Mouse (Mus musculus) erythroblast, adult 5-6 weeks (primary cell): ENCODE data around the gene March11. TPM values are rescaled to one million over a fixed set of nuclear protein-coding genes. Genes with fewer than 3 reads are reported as not detected.

Source experiments
- ATAC-seq: replicated peaks from 2 replicates; pipeline ENCODE4 v1.8.0; 2016; ENCODE audit warnings: moderate number of reproducible peaks, mild to moderate bottlenecking, moderate TSS enrichment, inconsistent platforms; ENCODE audit not compliant: poor library complexity, low FRiP score, severe bottlenecking
- total RNA-seq, 2 experiments: library from RNA; stranded (forward) in 1 of 2; stranded (reverse) in 1 of 2; fragments of 150-400 nt in 1 of 2; fragments of 200-764, 138-1000 nt in 1 of 2; gene quantifications; 2 replicates each; pipeline versions ENCODE4 v1.2.3 to v1.2.4; 2015 to 2017; ENCODE audit warnings: low replicate concordance in 2 of 2

Gene March11
- total RNA-seq, 2 experiments from 2014 or later: not detected

- ATAC-seq: no peak
These were observed 56.5 kb downstream of the March11 start for GRCm38 (mm10) chr15:26365344-26365743.

- no peak for ATAC-seq
These were observed 57.7 kb downstream of the March11 start for GRCm38 (mm10) chr15:26366511-26366910.

- ATAC-seq: no peak
These were observed 64.9 kb downstream of the March11 start for GRCm38 (mm10) chr15:26373759-26374158.

- ATAC-seq: no peak
These were observed 65.4 kb downstream of the March11 start for GRCm38 (mm10) chr15:26374232-26374631.

GRCm38 (mm10) chr15:26374946-26375345, 66.1 kb downstream of the March11 start:
- no peak for ATAC-seq

GRCm38 (mm10) chr15:26377355-26377754, 68.5 kb downstream of the March11 start:
- no peak for ATAC-seq

- ATAC-seq: no peak
These were observed 70.0 kb downstream of the March11 start for GRCm38 (mm10) chr15:26378879-26379278.

- no peak for ATAC-seq
These were observed 71.0 kb downstream of the March11 start for GRCm38 (mm10) chr15:26379831-26380230.

GRCm38 (mm10) chr15:26380844-26381243, 72.0 kb downstream of the March11 start:
- no peak for ATAC-seq

GRCm38 (mm10) chr15:26390001-26390400, 81.2 kb downstream of the March11 start:
- no peak for ATAC-seq

GRCm38 (mm10) chr15:26396556-26396955, 87.7 kb downstream of the March11 start:
- ATAC-seq: no peak

GRCm38 (mm10) chr15:26425284-26425683, 116.4 kb downstream of the March11 start:
- ATAC-seq: no peak

GRCm38 (mm10) chr15:26426231-26426630, 117.4 kb downstream of the March11 start:
- ATAC-seq: no peak

GRCm38 (mm10) chr15:26430565-26430964, 121.7 kb downstream of the March11 start:
- no peak for ATAC-seq

GRCm38 (mm10) chr15:26432676-26433075, 123.8 kb downstream of the March11 start:
- no peak for ATAC-seq

GRCm38 (mm10) chr15:26435725-26436124, 126.9 kb downstream of the March11 start:
- ATAC-seq: no peak

GRCm38 (mm10) chr15:26437113-26437512, 128.3 kb downstream of the March11 start:
- no peak for ATAC-seq
